Mouse (Mus musculus): Measurements from ENCODE around the gene Atp9a. TPM values are rescaled to one million over a fixed set of nuclear protein-coding genes. Genes with fewer than 3 reads are reported as not detected.
A peak's percentile ranks its signal among the peaks of the same experiment; 100 is the strongest.

Atp9a gene
- polyA plus RNA-seq, 1 experiment: 28.9 TPM

- H3K36me3 ChIP-seq (ENCODE audit: control insufficient read depth, insufficient read depth, low read length, poor library complexity, severe bottlenecking): no peaks in the 10 kb centered on the region
- TF ChIP-seq POLR2A (IDR thresholded peaks at IDR 0.05; ENCODE audit: insufficient read depth, low read length) (no peak), EP300 (IDR thresholded peaks at IDR 0.05; ENCODE audit: insufficient read depth, low read depth, low read length) (no peak), CTCF (IDR thresholded peaks at IDR 0.05; ENCODE audit: low read depth, low read length) (no peak)
- H3K4me3 ChIP-seq (ENCODE audit: low read depth, low read length): no peak overlapping the region
- no peaks in the 10 kb centered on the region for H3K9me3 ChIP-seq (replicated peaks; ENCODE audit: control insufficient read depth, insufficient read depth, low read length, poor library complexity, severe bottlenecking)
- peaks cover 5% of the 10 kb centered on the region for H3K4me1 ChIP-seq (ENCODE audit: control insufficient read depth, insufficient read depth, low read length)
- H3K9ac ChIP-seq (ENCODE audit: low read depth, poor library complexity, severe bottlenecking): no peak overlapping the region
- no peaks in the 10 kb centered on the region for H3K27me3 ChIP-seq (ENCODE audit: control insufficient read depth, insufficient read depth, low read length, poor library complexity, severe bottlenecking)
- no peak overlapping the region for H3K27ac ChIP-seq (ENCODE audit: insufficient read depth, low read length)
Measured at GRCm38 (mm10) chr2:168593004-168593403, 149.2 kb downstream of the Atp9a start.

GRCm38 (mm10) chr2:168591076-168591475 is 151.1 kb downstream of the Atp9a start:
- no peaks in the 10 kb centered on the region for H3K36me3 ChIP-seq (ENCODE audit: control insufficient read depth, insufficient read depth, low read length, poor library complexity, severe bottlenecking)
- H3K27ac ChIP-seq (ENCODE audit: insufficient read depth, low read length): no peak overlapping the region
- TF ChIP-seq CTCF (IDR thresholded peaks at IDR 0.05; ENCODE audit: low read depth, low read length) (no peak), POLR2A (IDR thresholded peaks at IDR 0.05; ENCODE audit: insufficient read depth, low read length) (no peak), EP300 (IDR thresholded peaks at IDR 0.05; ENCODE audit: insufficient read depth, low read depth, low read length) (no peak)
- H3K9ac ChIP-seq (ENCODE audit: low read depth, poor library complexity, severe bottlenecking): peak overlapping the region; percentile 76
- no peaks in the 10 kb centered on the region for H3K9me3 ChIP-seq (replicated peaks; ENCODE audit: control insufficient read depth, insufficient read depth, low read length, poor library complexity, severe bottlenecking)
- no peaks in the 10 kb centered on the region for H3K27me3 ChIP-seq (ENCODE audit: control insufficient read depth, insufficient read depth, low read length, poor library complexity, severe bottlenecking)
- peaks cover 5% of the 10 kb centered on the region for H3K4me1 ChIP-seq (ENCODE audit: control insufficient read depth, insufficient read depth, low read length)
- no peak overlapping the region for H3K4me3 ChIP-seq (ENCODE audit: low read depth, low read length)

- Histone ChIP-seq H3K9ac (ENCODE audit: low read depth, poor library complexity, severe bottlenecking) (peak overlapping the region; percentile 76), H3K27me3 (ENCODE audit: control insufficient read depth, insufficient read depth, low read length, poor library complexity, severe bottlenecking) (no peaks in the 10 kb centered on the region), H3K4me3 (ENCODE audit: low read depth, low read length) (peak overlapping the region; percentile 53), H3K27ac (ENCODE audit: insufficient read depth, low read length) (peak overlapping the region; percentile 82), H3K36me3 (ENCODE audit: control insufficient read depth, insufficient read depth, low read length, poor library complexity, severe bottlenecking) (no peaks in the 10 kb centered on the region), H3K9me3 (replicated peaks; ENCODE audit: control insufficient read depth, insufficient read depth, low read length, poor library complexity, severe bottlenecking) (no peaks in the 10 kb centered on the region), H3K4me1 (ENCODE audit: control insufficient read depth, insufficient read depth, low read length) (peaks cover 5% of the 10 kb centered on the region)
- TF ChIP-seq POLR2A (IDR thresholded peaks at IDR 0.05; ENCODE audit: insufficient read depth, low read length) (no peak), CTCF (IDR thresholded peaks at IDR 0.05; ENCODE audit: low read depth, low read length) (no peak), EP300 (IDR thresholded peaks at IDR 0.05; ENCODE audit: insufficient read depth, low read depth, low read length) (no peak)
Measured at GRCm38 (mm10) chr2:168590556-168590955, 151.7 kb downstream of the Atp9a start.

- Histone ChIP-seq H3K9ac (ENCODE audit: low read depth, poor library complexity, severe bottlenecking) (peak overlapping the region; percentile 76), H3K4me3 (ENCODE audit: low read depth, low read length) (peak overlapping the region; percentile 92), H3K27ac (ENCODE audit: insufficient read depth, low read length) (peak overlapping the region; percentile 82), H3K9me3 (replicated peaks; ENCODE audit: control insufficient read depth, insufficient read depth, low read length, poor library complexity, severe bottlenecking) (no peaks in the 10 kb centered on the region), H3K36me3 (ENCODE audit: control insufficient read depth, insufficient read depth, low read length, poor library complexity, severe bottlenecking) (no peaks in the 10 kb centered on the region), H3K27me3 (ENCODE audit: control insufficient read depth, insufficient read depth, low read length, poor library complexity, severe bottlenecking) (no peaks in the 10 kb centered on the region), H3K4me1 (ENCODE audit: control insufficient read depth, insufficient read depth, low read length) (peaks cover 5% of the 10 kb centered on the region)
- TF ChIP-seq EP300 (IDR thresholded peaks at IDR 0.05; ENCODE audit: insufficient read depth, low read depth, low read length): peak; percentile 62; the same call in 1 of the 2 replicates
- TF ChIP-seq POLR2A (IDR thresholded peaks at IDR 0.05; ENCODE audit: insufficient read depth, low read length): peak; percentile 56
- TF ChIP-seq CTCF (IDR thresholded peaks at IDR 0.05; ENCODE audit: low read depth, low read length): no peak
Measured at GRCm38 (mm10) chr2:168590168-168590551, 152.0 kb downstream of the Atp9a start.

GRCm38 (mm10) chr2:168589368-168590167 is 152.6 kb downstream of the Atp9a start:
- Histone ChIP-seq H3K9me3 (replicated peaks; ENCODE audit: control insufficient read depth, insufficient read depth, low read length, poor library complexity, severe bottlenecking) (no peaks in the 10 kb centered on the region), H3K36me3 (ENCODE audit: control insufficient read depth, insufficient read depth, low read length, poor library complexity, severe bottlenecking) (no peaks in the 10 kb centered on the region), H3K27me3 (ENCODE audit: control insufficient read depth, insufficient read depth, low read length, poor library complexity, severe bottlenecking) (no peaks in the 10 kb centered on the region), H3K27ac (ENCODE audit: insufficient read depth, low read length) (no peak overlapping the region), H3K9ac (ENCODE audit: low read depth, poor library complexity, severe bottlenecking) (peak overlapping the region; percentile 76), H3K4me1 (ENCODE audit: control insufficient read depth, insufficient read depth, low read length) (peaks cover 5% of the 10 kb centered on the region), H3K4me3 (ENCODE audit: low read depth, low read length) (peak overlapping the region; percentile 92)
- TF ChIP-seq EP300 (IDR thresholded peaks at IDR 0.05; ENCODE audit: insufficient read depth, low read depth, low read length) (no peak), POLR2A (IDR thresholded peaks at IDR 0.05; ENCODE audit: insufficient read depth, low read length) (no peak), CTCF (IDR thresholded peaks at IDR 0.05; ENCODE audit: low read depth, low read length) (no peak)
